Mouse (Mus musculus): ENCODE measurements at regions not wholly inside any gene's neighbourhood (a gene's known extent, or its start where the extent isn't known, plus 50 kb on each side); places are given as distances from the start of the nearest gene placed in this dataset.

GRCm38 (mm10) chr2:19146289-19146688 is 52.8 kb upstream of the Armc3 start:
- H3K79me2 ChIP-seq (ENCODE audit: control insufficient read depth, insufficient read depth), result no peaks in the 10 kb centered on the region
- H3K27me3 ChIP-seq (ENCODE audit: control insufficient read depth, insufficient read depth, insufficient read length), result no peaks in the 10 kb centered on the region
- TF ChIP-seq CEBPB (IDR thresholded peaks at IDR 0.05; ENCODE audit: insufficient read depth, poor library complexity, severe bottlenecking), result no peak
- TF ChIP-seq POLR2AphosphoS2 (IDR thresholded peaks at IDR 0.05; ENCODE audit: insufficient read length, low read depth), result no peak
- no peak for TF ChIP-seq MYOD1 (IDR thresholded peaks at IDR 0.05; ENCODE audit: control insufficient read depth in 1 of 3, insufficient read length in 2 of 3, low read depth in 2 of 3)
- TF ChIP-seq TCF12 (IDR thresholded peaks at IDR 0.05; ENCODE audit: insufficient read depth, poor library complexity, severe bottlenecking), result no peak
- no peak for TF ChIP-seq E2F4 (IDR thresholded peaks at IDR 0.05; ENCODE audit: insufficient read depth)
- no peak for TF ChIP-seq TCF3 (IDR thresholded peaks at IDR 0.05; ENCODE audit: insufficient read length, low read depth)
- no peak for TF ChIP-seq POLR2A (IDR thresholded peaks at IDR 0.05; ENCODE audit: insufficient read length, low read depth)
- no peak for TF ChIP-seq MAX (IDR thresholded peaks at IDR 0.05; ENCODE audit: low read depth)
- no peaks in the 10 kb centered on the region for H3K36me3 ChIP-seq (ENCODE audit: control insufficient read depth, insufficient read depth)
- no peak overlapping the region for H3ac ChIP-seq (ENCODE audit: control insufficient read depth, insufficient read length)
- H3K4me3 ChIP-seq, result no peak overlapping the region
- H3K4me2 ChIP-seq (ENCODE audit: low read depth), result peak overlapping the region; percentile 68

- H3K36me3 ChIP-seq (ENCODE audit: control insufficient read depth, insufficient read depth), result no peaks in the 10 kb centered on the region
- no peak overlapping the region for H3ac ChIP-seq (ENCODE audit: control insufficient read depth, insufficient read length)
- H3K27me3 ChIP-seq (ENCODE audit: control insufficient read depth, insufficient read depth, insufficient read length), result no peaks in the 10 kb centered on the region
- H3K4me2 ChIP-seq (ENCODE audit: low read depth), result no peak overlapping the region
- no peaks in the 10 kb centered on the region for H3K79me2 ChIP-seq (ENCODE audit: control insufficient read depth, insufficient read depth)
- TF ChIP-seq POLR2AphosphoS2 (IDR thresholded peaks at IDR 0.05; ENCODE audit: insufficient read length, low read depth) (no peak), MYOG (IDR thresholded peaks at IDR 0.05; ENCODE audit: control insufficient read depth in 1 of 3, insufficient read depth in 1 of 3, insufficient read length in 2 of 3, low read depth in 2 of 3) (no peak), MYOD1 (IDR thresholded peaks at IDR 0.05; ENCODE audit: control insufficient read depth in 1 of 3, insufficient read length in 2 of 3, low read depth in 2 of 3) (no peak), REST (IDR thresholded peaks at IDR 0.05; ENCODE audit: insufficient read depth, insufficient read length) (no peak), TCF3 (IDR thresholded peaks at IDR 0.05; ENCODE audit: insufficient read length, low read depth) (no peak), MAX (IDR thresholded peaks at IDR 0.05; ENCODE audit: low read depth) (no peak), USF1 (IDR thresholded peaks at IDR 0.05; ENCODE audit: low read depth) (no peak), SRF (IDR thresholded peaks at IDR 0.05; ENCODE audit: control insufficient read depth, insufficient read length, low read depth) (no peak), POLR2A (IDR thresholded peaks at IDR 0.05; ENCODE audit: insufficient read length, low read depth) (no peak), E2F4 (IDR thresholded peaks at IDR 0.05; ENCODE audit: insufficient read depth) (no peak), CEBPB (IDR thresholded peaks at IDR 0.05; ENCODE audit: insufficient read depth, poor library complexity, severe bottlenecking) (no peak), TCF12 (IDR thresholded peaks at IDR 0.05; ENCODE audit: insufficient read depth, poor library complexity, severe bottlenecking) (no peak)
- no peak overlapping the region for H3K4me3 ChIP-seq
Observed at GRCm38 (mm10) chr2:19148812-19149211, 50.3 kb upstream of the Armc3 start.
